Mouse (Mus musculus): ENCODE measurements at regions not wholly inside any gene's neighbourhood (a gene's known extent, or its start where the extent isn't known, plus 50 kb on each side); places are given as distances from the start of the nearest gene placed in this dataset.

DNA sequence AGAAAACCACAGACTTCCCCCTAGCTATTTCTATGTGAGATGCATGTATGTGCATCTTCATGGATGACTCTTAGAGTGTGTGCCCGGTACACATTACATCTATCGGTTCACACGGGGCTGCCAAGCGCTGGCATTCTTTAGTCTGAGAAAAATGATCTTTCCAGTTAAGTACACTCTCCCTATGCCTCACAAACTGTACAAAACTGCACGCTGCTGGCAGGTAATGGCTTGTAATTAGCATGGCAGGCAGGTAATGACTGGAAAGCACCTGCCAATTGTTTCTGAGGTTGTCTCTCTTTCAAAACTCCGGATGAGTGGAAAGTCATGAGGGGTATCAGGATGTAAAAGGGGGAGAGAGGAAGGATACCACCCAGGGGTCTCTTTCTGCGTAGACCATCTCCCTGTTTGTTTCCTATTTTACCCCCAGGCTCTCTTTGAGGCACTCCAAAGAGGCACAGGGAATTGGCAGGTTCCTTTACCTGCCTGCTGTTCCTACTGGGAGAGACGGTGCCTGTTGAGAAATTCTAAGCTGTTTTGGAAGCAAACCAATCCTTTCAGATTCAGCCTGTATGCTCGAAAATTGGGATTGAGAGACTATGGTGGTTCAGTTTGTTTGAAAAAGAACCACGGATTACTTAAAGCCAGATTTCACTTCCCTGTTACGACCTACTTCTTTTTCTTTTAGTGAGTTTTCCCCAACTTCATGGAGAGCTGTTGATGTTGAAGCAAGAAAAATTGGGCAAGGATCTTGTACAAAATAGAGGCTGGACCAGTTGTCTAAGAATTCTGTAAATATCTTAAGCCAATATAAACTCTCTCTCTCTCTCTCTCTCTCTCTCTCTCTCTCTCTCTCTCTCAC lies 113.4 kb upstream of the Zeb2 start:
- ATAC-seq (replicated peaks; ENCODE audit: low read depth, poor library complexity, severe bottlenecking) = no peak

DNA sequence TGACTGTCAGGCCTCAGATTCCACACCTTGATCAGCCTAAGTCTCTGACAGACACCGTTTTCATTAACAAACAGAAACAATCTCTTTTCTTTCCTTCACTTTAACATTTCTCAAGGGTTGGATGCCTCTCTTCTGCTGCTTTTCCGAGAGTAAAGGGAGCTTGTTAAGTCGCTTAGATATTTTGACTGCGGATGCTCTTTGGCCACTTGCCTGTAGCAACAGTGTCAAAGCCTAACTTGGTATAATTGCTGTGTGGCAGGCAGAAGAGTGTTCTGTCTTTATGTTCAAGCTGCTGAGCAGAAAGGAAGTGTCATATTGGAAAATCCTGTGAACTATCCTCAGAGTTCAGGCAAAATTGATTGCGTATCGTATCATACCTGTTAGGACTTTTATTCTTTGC lies 112.3 kb upstream of the Zeb2 start:
- ATAC-seq (replicated peaks; ENCODE audit: low read depth, poor library complexity, severe bottlenecking) = no peak

DNA sequence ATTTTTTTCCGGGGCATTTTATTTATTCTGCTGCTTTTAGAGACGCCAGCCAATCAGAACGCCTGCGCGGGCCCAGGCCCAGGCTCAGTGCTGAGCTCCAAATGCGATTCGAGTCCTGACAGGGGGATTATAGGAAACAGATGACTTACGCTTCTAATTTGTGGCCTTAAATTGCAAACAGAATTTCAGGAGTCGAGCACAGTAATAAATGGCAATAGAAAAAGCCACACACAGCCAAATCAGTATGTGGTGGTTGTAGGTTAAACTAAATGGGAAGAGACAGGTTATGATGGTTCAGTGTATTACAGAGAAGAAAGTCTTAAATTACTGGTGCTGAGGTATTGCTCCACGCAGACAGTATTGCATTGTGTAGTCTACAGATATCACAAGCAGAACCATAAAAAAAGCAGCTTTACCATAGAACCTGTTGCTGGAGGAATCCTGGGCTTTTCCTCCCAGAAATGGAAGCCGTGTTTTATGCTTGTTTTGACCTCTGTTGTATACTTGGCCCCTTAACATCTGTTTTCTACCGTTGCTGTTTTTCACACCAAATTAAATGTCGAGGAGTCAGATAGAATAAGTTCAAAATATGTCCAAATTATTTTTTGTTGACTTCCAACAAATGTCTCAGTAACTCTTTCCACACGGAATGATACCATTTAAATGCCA lies 110.2 kb upstream of the Zeb2 start:
- no peak for ATAC-seq (replicated peaks; ENCODE audit: low read depth, poor library complexity, severe bottlenecking)

DNA sequence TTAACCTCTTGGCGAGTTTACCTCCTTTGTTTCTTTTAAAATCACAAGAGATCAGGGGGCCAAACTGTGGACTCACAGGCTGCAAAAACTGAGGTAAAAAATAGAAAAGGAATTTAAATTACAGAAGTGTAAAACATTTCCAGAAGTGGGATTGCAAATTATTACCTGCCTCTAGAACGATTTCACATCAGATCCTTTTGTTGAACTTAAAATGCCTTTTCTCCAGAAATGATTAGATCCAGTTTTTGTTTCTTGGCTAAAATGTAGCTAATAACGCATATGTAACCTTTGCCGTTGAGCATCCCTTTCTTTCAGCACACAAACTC lies 108.8 kb upstream of the Zeb2 start:
- no peak for ATAC-seq (replicated peaks; ENCODE audit: low read depth, poor library complexity, severe bottlenecking)

DNA sequence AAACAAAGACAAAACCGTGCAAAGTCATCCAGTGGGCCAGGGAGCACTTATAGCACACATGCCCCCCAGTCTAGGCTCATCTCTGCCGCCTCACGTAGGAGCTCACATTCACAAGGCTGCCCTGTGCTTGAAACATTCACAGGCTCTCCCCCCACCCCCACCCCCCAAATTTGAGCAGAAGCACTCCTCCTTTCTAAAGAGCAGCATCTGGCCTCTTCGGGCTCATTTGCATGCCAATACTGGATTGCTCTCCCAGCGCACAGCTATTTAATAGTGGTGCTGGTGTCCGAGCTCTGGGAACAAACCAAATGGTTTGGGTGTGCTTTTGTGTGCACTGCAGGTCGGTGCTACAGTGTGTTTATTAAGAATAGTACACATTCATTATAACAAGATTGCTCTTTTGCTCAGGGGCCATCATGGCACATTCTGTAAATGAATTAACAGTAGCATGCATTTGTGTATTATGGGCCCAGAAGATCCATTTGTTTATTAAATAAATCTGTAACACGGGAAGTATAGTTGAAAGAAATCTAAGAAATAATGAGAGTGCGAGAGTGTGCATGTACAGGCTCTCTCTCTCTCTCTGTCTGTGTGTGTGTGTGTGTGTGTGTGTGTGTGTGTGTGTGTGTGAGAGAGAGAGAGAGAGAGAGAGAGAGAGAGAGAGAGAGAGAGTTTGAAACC lies 108.3 kb upstream of the Zeb2 start:
- ATAC-seq (replicated peaks; ENCODE audit: low read depth, poor library complexity, severe bottlenecking) = no peak

DNA sequence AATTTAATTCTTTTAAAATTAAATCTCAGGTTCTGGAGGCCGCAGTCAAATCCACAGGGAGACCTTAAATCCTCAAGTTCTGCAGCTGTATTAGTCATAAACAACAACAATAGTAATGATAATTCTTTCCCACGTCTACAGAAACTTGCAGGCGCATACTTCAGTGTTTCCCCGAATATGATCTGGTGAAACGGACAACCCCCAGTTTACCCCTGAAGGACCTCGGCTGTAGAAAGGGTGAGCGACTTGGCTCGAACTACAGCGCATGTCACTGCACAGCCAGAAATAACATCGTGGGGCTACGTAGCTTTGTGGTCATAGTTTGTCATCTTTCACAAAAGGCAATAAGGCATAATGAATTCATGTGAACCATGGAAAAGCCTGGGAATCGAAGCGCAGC lies 105.0 kb upstream of the Zeb2 start:
- ATAC-seq (replicated peaks; ENCODE audit: low read depth, poor library complexity, severe bottlenecking) = no peak

DNA sequence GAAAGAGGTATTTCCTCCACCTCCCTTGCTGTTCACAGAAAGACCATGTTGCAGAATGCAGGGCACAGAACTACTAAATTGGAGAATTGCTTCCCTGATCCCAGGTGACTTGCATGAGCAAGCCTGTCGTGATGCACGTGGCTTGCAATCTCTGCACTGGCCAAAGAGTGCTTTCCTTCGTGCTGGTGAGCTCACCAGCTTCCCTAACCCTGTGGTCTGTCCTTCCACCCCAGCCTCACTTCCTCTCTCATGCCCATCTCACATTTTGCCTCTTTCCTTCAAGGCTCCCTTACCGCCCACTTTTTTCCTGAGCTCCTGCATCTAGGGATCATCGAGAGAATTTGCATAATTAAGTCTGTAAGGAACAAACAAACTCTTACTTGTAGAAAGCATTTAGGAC lies 102.7 kb upstream of the Zeb2 start:
- ATAC-seq (replicated peaks; ENCODE audit: low read depth, poor library complexity, severe bottlenecking) = peak; percentile 76

DNA sequence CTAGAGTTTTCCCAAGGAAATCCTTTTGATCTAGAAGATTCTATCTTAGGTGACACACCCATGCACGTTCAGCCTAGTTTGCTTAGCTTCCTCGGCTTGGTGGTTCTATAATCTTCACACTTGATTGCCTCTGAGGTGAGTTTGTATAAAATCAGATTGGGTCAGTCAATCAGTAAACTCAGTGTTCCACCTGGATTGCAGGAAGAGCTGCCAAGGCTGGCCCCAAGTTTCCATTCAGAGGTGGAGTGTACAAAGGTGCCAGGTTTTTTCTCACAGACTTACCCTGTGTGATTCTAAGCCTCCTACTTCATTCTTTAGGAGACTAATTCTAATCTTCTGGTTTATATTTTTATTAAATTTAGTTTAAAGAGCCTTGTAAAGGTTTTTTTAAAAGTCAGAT lies 95.6 kb upstream of the Zeb2 start:
- ATAC-seq (replicated peaks; ENCODE audit: low read depth, poor library complexity, severe bottlenecking) = no peak

DNA sequence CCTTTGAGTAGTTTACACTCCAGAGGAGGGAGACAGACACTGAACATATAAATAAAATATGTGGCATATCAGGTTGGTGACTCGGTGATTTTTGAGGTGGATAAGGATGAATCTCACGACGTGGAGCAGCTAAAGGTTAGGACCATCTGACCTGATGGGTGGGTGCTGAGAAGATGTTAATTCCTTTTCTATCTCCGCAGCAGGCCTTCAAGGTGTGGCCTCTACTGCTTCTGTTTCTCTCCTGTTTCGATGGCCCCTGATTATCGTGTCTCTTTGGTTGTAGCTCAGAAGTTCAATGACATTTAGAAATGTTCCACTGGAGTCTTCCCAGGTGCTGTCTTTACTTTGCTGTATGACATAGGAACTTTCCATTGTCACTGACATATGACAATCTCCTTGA lies 91.3 kb upstream of the Zeb2 start:
- no peak for ATAC-seq (replicated peaks; ENCODE audit: low read depth, poor library complexity, severe bottlenecking)

DNA sequence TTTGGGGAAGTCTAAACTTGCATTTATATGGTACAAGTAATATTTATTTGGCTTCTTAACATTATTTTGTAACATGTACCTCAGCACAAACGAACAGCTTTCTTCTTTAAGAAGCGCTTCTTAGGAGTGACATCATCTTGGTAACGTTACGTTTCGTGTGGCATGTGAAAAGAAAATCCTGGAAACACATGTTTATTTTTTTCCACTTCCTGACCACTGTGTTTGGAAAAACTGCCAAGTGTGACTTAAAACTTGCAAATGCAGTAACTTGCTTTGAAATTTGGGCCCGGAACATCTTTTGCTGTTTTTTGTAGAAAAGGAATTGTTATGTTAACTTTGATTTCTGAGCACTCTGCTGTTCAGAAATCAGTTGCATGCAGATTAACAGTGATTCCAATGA lies 88.6 kb upstream of the Zeb2 start:
- ATAC-seq (replicated peaks; ENCODE audit: low read depth, poor library complexity, severe bottlenecking) = no peak

DNA sequence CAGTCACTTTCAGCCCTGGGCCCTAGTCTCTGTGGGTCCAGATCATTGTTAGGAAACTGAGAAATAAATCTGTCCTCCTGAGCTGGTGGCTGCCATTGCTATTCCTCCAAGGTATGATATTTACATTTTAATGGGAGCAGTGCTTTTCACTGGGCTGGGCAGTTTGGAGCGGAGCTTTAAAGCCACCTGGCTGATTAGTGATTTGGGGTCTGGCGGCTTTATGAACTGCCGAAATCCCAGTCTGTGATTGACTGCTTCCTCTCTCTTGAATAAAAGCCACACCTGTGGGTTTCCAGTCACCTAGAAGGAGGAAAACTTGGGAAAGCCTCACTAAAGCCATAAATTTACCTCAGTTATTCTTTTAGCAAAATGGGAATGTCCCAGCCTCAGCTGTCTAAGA lies 88.0 kb upstream of the Zeb2 start:
- no peak for ATAC-seq (replicated peaks; ENCODE audit: low read depth, poor library complexity, severe bottlenecking)

DNA sequence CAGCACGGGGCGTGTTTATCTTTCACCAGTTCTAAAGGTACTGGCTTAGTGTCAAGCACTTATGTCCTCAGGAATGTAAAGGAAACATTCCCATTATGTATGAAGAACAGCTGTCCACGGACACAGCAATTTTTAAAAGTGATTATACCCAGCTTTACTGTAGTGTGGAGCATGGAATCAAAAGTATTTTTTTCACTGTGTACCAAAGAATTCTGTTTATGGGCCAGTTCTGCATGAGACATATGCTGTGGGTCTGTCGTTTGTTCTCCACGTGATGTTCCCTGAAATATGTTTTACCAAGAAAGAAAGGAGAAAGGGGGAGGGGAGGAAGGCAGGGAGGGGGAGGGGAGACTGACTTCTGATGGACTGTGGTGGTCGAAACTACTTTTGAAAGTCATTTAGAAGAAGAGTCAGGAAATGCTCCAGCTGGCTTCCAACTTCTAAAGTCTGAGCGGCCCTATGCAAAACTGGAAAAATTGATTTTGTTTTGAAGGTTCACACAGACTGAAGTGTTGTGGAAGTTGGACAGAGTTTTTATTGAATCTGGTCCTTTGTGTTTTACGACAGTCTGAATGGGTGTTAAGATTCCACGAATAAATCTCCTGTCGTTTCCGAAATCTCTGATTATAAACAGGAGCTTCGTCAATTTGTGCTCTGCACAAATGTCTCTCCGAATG lies 80.9 kb upstream of the Zeb2 start:
- no peak for ATAC-seq (replicated peaks; ENCODE audit: low read depth, poor library complexity, severe bottlenecking)

DNA sequence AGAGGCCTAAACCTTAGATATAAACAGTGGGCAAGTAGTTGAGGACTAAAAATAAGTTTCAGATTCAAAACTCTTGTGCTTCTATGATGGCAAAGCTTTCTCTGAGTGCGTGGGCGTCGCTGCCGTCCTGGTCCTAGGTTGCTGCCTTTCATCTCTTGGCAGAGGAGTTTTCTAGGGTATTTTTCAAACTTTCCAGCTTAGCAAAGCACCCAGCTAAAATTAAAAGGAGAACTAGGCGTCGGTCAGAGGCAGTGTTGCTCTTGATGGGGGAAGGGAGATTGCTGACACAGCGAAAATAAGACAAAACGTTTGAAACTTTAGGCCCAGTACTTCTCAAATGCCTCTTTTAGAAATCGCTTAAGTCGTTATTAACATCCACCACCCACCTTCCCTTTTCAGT lies 80.1 kb upstream of the Zeb2 start:
- peak; percentile 50 for ATAC-seq (replicated peaks; ENCODE audit: low read depth, poor library complexity, severe bottlenecking)

DNA sequence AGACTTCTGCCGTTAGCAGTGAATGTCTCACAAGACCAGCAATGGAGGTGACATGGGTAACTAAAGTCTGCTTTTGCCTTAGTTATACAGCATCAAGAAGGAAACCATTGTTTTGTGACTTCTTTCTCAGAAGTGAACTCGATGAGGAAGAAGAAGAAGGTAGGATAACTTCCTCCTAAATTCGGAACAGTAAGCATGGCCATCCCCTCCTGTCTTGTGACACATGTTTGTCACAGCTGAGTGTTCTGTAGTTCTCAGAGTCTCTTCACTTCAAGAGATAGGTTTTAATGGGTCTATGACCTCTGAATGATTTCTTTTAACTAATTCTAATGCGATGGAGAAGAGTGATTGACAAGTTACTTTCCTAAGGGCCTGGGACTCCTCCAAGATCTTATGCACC lies 79.3 kb upstream of the Zeb2 start:
- ATAC-seq (replicated peaks; ENCODE audit: low read depth, poor library complexity, severe bottlenecking) = no peak

DNA sequence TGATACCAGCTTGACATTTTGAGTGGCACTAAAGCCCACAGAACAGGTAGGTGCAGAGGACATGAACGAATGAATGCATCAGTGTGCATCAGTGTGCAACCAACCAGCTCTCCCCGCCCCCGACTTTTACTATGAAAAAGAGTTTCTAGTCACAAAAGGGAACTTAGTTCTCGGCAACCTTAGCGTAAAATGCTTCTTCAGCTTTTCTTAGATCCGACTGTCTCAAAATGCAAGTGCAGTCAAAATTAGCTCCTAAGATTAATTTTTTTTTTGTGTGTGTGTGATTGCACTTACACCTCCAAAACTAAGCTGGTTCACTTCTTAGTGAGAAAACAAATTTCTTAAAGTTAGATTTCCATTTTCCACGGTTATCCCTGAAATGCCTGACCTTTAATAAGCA lies 77.1 kb upstream of the Zeb2 start:
- ATAC-seq (replicated peaks; ENCODE audit: low read depth, poor library complexity, severe bottlenecking) = no peak

DNA sequence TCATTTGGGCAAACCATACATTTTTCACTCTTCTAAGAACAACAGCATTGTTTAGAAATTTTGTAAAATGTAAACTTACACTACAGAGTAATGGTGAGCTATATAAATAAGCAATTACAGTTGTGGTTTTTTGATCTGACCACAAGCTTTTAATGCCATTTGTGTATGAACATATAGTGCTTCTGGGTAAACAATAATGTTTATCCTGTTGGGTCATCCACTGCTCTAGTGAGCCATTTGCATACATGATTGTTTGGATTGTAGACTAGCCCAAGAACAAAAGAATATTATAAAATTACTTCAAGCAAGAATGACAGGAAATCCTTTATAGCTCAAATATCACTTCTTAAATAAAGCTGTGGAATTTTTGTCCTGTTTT lies 68.4 kb upstream of the Zeb2 start:
- no peak for ATAC-seq (replicated peaks; ENCODE audit: low read depth, poor library complexity, severe bottlenecking)

DNA sequence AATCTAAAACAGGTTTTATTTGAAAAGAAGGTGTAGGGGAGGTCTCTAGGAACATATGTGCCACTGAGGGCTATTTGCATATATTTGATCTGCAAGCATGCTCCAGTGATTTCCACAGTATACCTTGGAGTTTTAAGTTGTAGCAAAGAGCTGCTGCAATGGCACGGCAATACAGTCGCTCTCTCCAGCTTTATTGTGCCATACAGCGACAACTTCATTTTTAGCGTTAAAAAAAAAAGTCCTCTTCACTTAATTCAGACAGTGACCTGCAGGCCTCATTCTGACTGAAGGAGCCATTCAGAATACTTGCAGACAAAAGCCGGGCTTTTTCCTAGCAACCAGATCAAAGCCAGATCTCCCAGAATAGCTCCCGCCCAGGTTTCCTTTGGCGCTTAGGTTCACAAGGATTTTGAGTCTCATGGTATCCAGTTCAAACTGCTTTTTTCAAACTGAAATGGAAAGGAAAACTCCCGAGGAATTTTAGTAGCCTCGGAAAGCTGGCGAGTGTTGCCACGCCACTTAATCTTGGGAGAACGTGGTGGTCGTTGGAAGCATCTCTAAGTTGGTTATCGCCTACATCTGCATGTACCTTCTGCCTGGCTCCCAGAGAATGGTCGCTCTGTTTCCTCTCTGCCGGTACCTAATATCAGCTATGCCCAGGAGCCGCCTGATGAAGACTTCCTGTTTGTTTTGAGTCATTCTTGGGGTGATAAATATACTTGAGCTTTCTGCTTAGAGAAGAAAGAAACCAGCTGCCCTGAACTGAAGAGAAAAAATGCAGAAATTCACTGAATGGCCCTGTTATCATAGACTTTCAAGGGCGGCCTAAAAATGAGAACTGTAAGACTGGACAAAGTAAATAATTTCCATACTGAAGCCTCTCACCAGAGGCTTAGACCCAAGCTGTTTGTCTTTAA lies 67.8 kb upstream of the Zeb2 start:
- ATAC-seq (replicated peaks; ENCODE audit: low read depth, poor library complexity, severe bottlenecking) = peak; percentile 51

DNA sequence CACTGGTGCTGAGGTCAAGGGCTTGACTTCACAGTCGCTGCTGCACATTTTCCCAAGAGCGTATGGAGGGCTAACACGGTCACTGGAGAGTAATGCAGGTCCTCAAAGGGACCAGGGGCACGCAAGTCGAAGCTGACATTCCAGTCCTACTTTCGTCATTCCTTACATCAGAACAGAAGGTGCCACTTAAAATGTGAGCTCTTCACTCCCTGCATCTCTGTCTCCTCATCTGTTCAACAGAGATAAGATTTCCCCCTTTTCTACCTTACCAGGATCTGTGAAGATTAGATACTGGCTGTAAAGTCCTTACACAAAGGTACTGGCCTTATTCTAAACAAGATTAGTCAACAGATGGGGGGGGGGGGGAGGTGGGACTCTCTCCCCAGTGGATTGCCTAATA lies 67.0 kb upstream of the Zeb2 start:
- peak; percentile 36; the same call in 1 of the 2 replicates for ATAC-seq (replicated peaks; ENCODE audit: low read depth, poor library complexity, severe bottlenecking)

DNA sequence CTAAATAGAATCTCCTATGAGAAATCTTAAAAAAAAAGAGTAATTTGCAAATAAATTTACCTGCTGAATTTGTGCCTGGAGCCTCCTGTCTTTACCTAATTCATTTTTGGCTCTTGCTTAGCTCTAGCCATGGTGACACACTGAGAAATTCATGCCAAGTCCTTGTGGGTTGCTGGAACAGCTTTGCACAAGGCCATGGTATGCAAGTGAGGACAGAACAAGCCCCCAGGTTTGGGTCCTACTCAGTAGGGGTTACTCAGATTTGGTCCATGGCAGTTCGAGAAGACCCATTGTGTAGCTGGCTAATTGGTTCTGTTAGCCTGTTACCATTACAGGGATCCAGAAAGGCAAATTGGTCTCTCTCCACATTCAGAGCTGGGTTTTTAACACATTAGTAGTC lies 65.7 kb upstream of the Zeb2 start:
- ATAC-seq (replicated peaks; ENCODE audit: low read depth, poor library complexity, severe bottlenecking) = no peak

DNA sequence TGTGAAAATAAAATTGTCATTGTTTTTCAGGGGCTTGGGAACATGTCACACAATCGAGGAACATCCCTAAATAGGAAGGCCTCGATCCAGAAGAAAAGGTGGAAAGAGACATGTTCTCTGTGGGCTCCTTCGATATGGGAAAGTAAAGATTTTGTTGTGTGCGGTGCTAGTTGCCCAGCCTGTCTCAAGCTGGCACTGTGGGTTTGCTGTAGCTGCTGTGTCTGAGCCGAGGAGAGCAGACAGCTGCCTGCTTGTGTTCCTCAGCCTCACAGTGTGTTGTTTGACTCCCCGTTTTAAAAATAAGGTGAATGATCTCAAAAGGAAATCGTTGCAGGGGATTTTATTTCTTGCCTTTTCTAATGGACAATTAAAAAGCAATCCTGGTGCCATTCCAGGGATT lies 64.4 kb upstream of the Zeb2 start:
- no peak for ATAC-seq (replicated peaks; ENCODE audit: low read depth, poor library complexity, severe bottlenecking)

Measured in common myeloid progenitor, adult 5-6 weeks (primary cell).